Mouse (Mus musculus): ENCODE measurements around the gene Ubqln1. TPM values are rescaled to one million over a fixed set of nuclear protein-coding genes. Genes with fewer than 3 reads are reported as not detected.

Gene Ubqln1
- polyA plus RNA-seq, 1 experiment from 2014 or later, result 101 TPM

DNA sequence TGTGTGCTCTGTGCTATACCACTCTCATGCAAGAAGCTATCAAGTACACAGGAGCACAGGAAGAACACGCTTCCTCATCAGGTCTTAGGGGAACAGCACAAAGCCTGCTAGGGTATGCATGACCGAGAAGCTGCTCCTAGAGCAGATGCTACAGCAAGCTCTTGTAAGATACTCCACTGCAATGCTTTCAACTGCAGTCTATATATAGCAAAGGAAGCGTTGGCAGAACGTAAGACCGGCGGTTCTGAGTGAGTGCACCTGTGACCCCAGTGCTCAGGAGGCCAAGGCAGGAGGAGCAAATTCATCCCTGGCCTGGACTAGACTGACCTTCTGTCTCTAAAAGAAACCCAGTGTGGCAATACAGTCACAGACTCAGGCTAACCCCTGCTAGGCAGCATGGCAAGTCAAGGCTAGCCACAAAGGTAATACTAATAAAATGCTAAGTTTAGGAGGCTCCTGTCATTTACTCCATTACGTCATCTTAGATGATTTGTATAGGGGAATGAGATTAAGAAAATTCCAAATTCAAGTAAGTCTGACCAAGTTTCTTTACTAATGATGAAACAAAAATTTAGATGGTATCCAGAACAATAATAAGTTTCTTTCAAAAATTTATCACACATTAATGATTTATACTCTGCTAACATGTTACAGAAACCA is 17.3 kb downstream of the Ubqln1 start:
- H3K27me3 ChIP-seq, result no peaks in the 10 kb centered on the region
- H3K9ac ChIP-seq, result no peak overlapping the region
- H3K4me3 ChIP-seq, result no peak overlapping the region
- H3K36me3 ChIP-seq, result peaks cover 33% of the 10 kb centered on the region; the same call in 1 of the 2 replicates
- no peak for ATAC-seq (ENCODE audit: borderline replicate concordance, extremely low read depth, low FRiP score, low TSS enrichment)
- H3K4me2 ChIP-seq, result no peak overlapping the region
- no peak overlapping the region for H3K27ac ChIP-seq
- no peaks in the 10 kb centered on the region for H3K9me3 ChIP-seq
- WGBS, result 82% methylated on average over 7 of the region's 7 CpGs
- no peaks in the 10 kb centered on the region for H3K4me1 ChIP-seq

GRCm38 (mm10) chr13:58197211-58197610 is 18.2 kb downstream of the Ubqln1 start:
- WGBS, result 79% methylated on average over 3 of the region's 3 CpGs
- Histone ChIP-seq H3K27me3 (no peaks in the 10 kb centered on the region), H3K4me3 (no peak overlapping the region), H3K36me3 (peaks cover 38% of the 10 kb centered on the region), H3K9me3 (no peaks in the 10 kb centered on the region), H3K4me2 (no peak overlapping the region), H3K9ac (no peak overlapping the region), H3K27ac (no peak overlapping the region), H3K4me1 (no peaks in the 10 kb centered on the region)
- ATAC-seq (ENCODE audit: borderline replicate concordance, extremely low read depth, low FRiP score, low TSS enrichment), result no peak

GRCm38 (mm10) chr13:58194908-58195307 is 20.5 kb downstream of the Ubqln1 start:
- Histone ChIP-seq H3K4me2 (no peak overlapping the region), H3K4me3 (no peak overlapping the region), H3K4me1 (no peaks in the 10 kb centered on the region), H3K36me3 (peaks cover 59% of the 10 kb centered on the region), H3K9ac (no peak overlapping the region), H3K9me3 (no peaks in the 10 kb centered on the region), H3K27me3 (no peaks in the 10 kb centered on the region), H3K27ac (no peak overlapping the region)
- 80% methylated on average over 3 of the region's 3 CpGs for WGBS
- no peak for ATAC-seq (ENCODE audit: borderline replicate concordance, extremely low read depth, low FRiP score, low TSS enrichment)

DNA sequence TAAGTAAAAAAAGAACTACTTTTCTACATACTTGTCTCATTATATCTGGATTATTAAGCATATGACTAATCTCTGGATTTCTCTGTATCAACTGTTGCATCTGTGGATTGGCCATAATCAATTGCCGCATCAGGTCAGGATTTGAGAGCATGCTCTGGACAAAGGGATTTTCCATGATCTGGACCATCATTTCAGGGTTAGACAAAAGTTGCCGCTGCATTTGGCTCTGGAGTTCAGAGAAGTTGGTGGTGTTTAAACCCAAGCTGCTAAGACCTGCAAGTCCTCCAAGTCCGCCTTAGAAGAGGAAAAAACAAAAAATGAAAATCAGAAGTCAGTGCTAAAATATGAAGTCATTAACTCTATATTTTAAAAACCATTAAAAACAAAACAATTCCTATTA is 22.2 kb downstream of the Ubqln1 start:
- no peak overlapping the region for H3K4me2 ChIP-seq
- peaks cover 71% of the 10 kb centered on the region for H3K36me3 ChIP-seq
- H3K27ac ChIP-seq, result no peak overlapping the region
- no peaks in the 10 kb centered on the region for H3K27me3 ChIP-seq
- no peak for ATAC-seq (ENCODE audit: borderline replicate concordance, extremely low read depth, low FRiP score, low TSS enrichment)
- H3K9ac ChIP-seq, result no peak overlapping the region
- no peak overlapping the region for H3K4me3 ChIP-seq
- 95% methylated on average over 3 of the region's 3 CpGs for WGBS
- H3K4me1 ChIP-seq, result no peaks in the 10 kb centered on the region
- no peaks in the 10 kb centered on the region for H3K9me3 ChIP-seq

- Histone ChIP-seq H3K4me1 (no peaks in the 10 kb centered on the region), H3K36me3 (peaks cover 70% of the 10 kb centered on the region), H3K27ac (no peak overlapping the region), H3K9ac (no peak overlapping the region), H3K27me3 (no peaks in the 10 kb centered on the region), H3K4me3 (no peak overlapping the region), H3K4me2 (no peak overlapping the region), H3K9me3 (no peaks in the 10 kb centered on the region)
- ATAC-seq (ENCODE audit: borderline replicate concordance, extremely low read depth, low FRiP score, low TSS enrichment), result no peak
- 91% methylated on average over 6 of the region's 6 CpGs for WGBS
These were observed 23.3 kb downstream of the Ubqln1 start for GRCm38 (mm10) chr13:58192146-58192545.

GRCm38 (mm10) chr13:58191516-58191915 is 23.9 kb downstream of the Ubqln1 start:
- Histone ChIP-seq H3K27me3 (no peaks in the 10 kb centered on the region), H3K4me1 (no peaks in the 10 kb centered on the region), H3K27ac (no peak overlapping the region), H3K4me2 (no peak overlapping the region), H3K9me3 (no peaks in the 10 kb centered on the region), H3K4me3 (no peak overlapping the region), H3K9ac (no peak overlapping the region), H3K36me3 (peaks cover 69% of the 10 kb centered on the region)
- WGBS, result 96% methylated on average over 14 of the region's 14 CpGs
- no peak for ATAC-seq (ENCODE audit: borderline replicate concordance, extremely low read depth, low FRiP score, low TSS enrichment)

- H3K27me3 ChIP-seq, result no peaks in the 10 kb centered on the region
- H3K27ac ChIP-seq, result no peak overlapping the region
- no peaks in the 10 kb centered on the region for H3K4me1 ChIP-seq
- H3K36me3 ChIP-seq, result peaks cover 61% of the 10 kb centered on the region
- H3K9me3 ChIP-seq, result no peaks in the 10 kb centered on the region
- no peak overlapping the region for H3K4me3 ChIP-seq
- no peak overlapping the region for H3K4me2 ChIP-seq
- no peak for ATAC-seq (ENCODE audit: borderline replicate concordance, extremely low read depth, low FRiP score, low TSS enrichment)
- 78% methylated on average over 5 of the region's 5 CpGs for WGBS
- H3K9ac ChIP-seq, result no peak overlapping the region
These were observed 26.0 kb downstream of the Ubqln1 start for GRCm38 (mm10) chr13:58189473-58189872.

DNA sequence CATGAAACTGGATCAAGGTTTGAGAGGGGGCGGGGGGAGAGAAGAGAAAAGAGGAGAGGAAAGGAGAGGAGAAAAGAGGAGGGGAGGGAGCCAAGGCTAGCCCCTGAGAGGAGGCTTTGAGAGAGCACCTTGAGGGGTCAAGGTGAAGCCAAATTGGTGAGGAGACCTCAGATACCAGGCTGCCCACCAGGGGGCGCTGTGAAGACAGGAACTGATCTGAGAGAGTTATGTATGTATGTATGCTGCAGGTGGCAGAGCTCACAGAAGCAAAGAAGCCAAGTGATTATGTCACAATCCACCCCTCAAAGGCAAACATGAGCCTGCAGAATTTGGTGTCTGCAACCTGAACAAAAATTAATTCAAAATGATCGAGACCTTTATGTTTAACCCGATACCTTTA is 27.0 kb downstream of the Ubqln1 start:
- Histone ChIP-seq H3K27ac (no peak overlapping the region), H3K4me2 (no peak overlapping the region), H3K9ac (no peak overlapping the region), H3K9me3 (no peaks in the 10 kb centered on the region), H3K4me3 (no peak overlapping the region), H3K4me1 (no peaks in the 10 kb centered on the region), H3K36me3 (peaks cover 60% of the 10 kb centered on the region), H3K27me3 (no peaks in the 10 kb centered on the region)
- 57% methylated on average over 4 of the region's 4 CpGs for WGBS
- ATAC-seq (ENCODE audit: borderline replicate concordance, extremely low read depth, low FRiP score, low TSS enrichment), result no peak

DNA sequence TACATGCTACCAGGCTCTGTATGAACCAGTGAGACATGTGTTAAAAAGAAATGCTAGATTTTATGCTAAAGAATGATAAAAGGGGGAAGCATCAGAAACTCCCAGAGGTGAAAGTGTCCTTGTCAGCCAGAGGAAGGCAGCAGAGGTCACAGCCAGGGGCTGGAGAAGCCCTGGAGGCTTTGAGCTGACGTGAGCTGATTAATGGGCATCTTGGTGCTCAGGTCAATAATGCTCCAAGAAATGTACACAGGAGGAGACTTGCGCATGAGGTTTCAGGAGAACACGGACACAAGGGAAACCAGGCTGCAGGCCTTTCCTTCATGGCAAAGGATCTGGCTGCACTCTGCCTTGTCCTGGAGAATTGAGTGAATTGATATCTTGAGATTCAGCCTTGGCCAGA is 27.7 kb downstream of the Ubqln1 start:
- no peak overlapping the region for H3K27ac ChIP-seq
- H3K4me3 ChIP-seq, result no peak overlapping the region
- H3K36me3 ChIP-seq, result peaks cover 62% of the 10 kb centered on the region
- no peaks in the 10 kb centered on the region for H3K27me3 ChIP-seq
- no peaks in the 10 kb centered on the region for H3K9me3 ChIP-seq
- no peak overlapping the region for H3K9ac ChIP-seq
- 89% methylated on average over 3 of the region's 3 CpGs for WGBS
- no peaks in the 10 kb centered on the region for H3K4me1 ChIP-seq
- no peak for ATAC-seq (ENCODE audit: borderline replicate concordance, extremely low read depth, low FRiP score, low TSS enrichment)
- no peak overlapping the region for H3K4me2 ChIP-seq

- WGBS, result 91% methylated on average over 8 of the region's 8 CpGs
- Histone ChIP-seq H3K4me1 (no peaks in the 10 kb centered on the region), H3K9ac (no peak overlapping the region), H3K36me3 (peaks cover 62% of the 10 kb centered on the region), H3K4me3 (no peak overlapping the region), H3K4me2 (no peak overlapping the region), H3K27ac (no peak overlapping the region), H3K27me3 (no peaks in the 10 kb centered on the region), H3K9me3 (no peaks in the 10 kb centered on the region)
- ATAC-seq (ENCODE audit: borderline replicate concordance, extremely low read depth, low FRiP score, low TSS enrichment), result no peak
These were observed 29.2 kb downstream of the Ubqln1 start for GRCm38 (mm10) chr13:58186281-58186680.

DNA sequence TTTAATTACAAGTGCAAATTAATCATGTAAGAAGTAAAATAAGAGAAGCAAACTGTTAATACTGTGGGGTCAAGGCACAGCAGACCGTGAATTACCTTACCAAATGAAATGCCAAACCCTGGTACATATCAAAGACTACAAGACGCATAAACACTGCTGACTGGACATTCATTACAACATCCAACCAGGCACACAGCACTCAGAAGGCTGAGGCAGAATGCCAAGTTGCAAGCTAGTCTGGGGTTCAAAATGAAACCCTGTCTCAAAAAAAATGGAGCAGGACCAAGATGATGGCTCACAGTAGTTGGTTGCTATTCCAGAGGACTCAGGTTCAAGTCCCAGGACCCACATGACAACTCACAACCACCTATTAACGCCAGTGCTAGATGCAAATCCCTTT is 31.3 kb downstream of the Ubqln1 start:
- ATAC-seq (ENCODE audit: borderline replicate concordance, extremely low read depth, low FRiP score, low TSS enrichment), result no peak
- H3K4me3 ChIP-seq, result no peak overlapping the region
- no peaks in the 10 kb centered on the region for H3K4me1 ChIP-seq
- H3K36me3 ChIP-seq, result peaks cover 65% of the 10 kb centered on the region
- H3K9ac ChIP-seq, result no peak overlapping the region
- H3K9me3 ChIP-seq, result no peaks in the 10 kb centered on the region
- H3K4me2 ChIP-seq, result no peak overlapping the region
- WGBS, result 80% methylated on average over 3 of the region's 3 CpGs
- no peak overlapping the region for H3K27ac ChIP-seq
- no peaks in the 10 kb centered on the region for H3K27me3 ChIP-seq

GRCm38 (mm10) chr13:58181607-58182551 is 33.6 kb downstream of the Ubqln1 start:
- Histone ChIP-seq H3K4me2 (no peak overlapping the region), H3K27me3 (no peaks in the 10 kb centered on the region), H3K9ac (no peak overlapping the region), H3K9me3 (no peaks in the 10 kb centered on the region), H3K36me3 (peaks cover 63% of the 10 kb centered on the region), H3K27ac (no peak overlapping the region), H3K4me3 (no peak overlapping the region), H3K4me1 (no peaks in the 10 kb centered on the region)
- WGBS, result 86% methylated on average over 14 of the region's 14 CpGs
- no peak for ATAC-seq (ENCODE audit: borderline replicate concordance, extremely low read depth, low FRiP score, low TSS enrichment)
